Mouse (Mus musculus) forebrain, embryonic 10.5 days (tissue): ENCODE measurements around the gene Slc35e2. TPM values are rescaled to one million over a fixed set of nuclear protein-coding genes. Genes with fewer than 3 reads are reported as not detected.
A peak's percentile ranks its signal among the peaks of the same experiment; 100 is the strongest.
"Not testable (repeated sequence)": the region's sequence is repeated elsewhere in the genome, so short reads cannot be mapped to it uniquely, and the experiment has no call there.

Source experiments
- DNase-seq: peaks from one replicate; pipeline ENCODE4 v3.0.0-alpha.2; 2017; ENCODE audit warnings: low spot score; ENCODE audit errors: extremely low spot score
- H3K27ac ChIP-seq: fragments of 300-500 bp; sonication (generic); 2 replicates; pipeline ENCODE4 v1.5.1; 2016; ENCODE audit warnings: mild to moderate bottlenecking
- H3K27me3 ChIP-seq: fragments of 300-500 bp; sonication (generic); 2 replicates; pipeline ENCODE4 v1.6.1; 2016; ENCODE audit warnings: mild to moderate bottlenecking; ENCODE audit not compliant: poor library complexity, severe bottlenecking
- H3K36me3 ChIP-seq: fragments of 300-500 bp; sonication (generic); replicated peaks from 2 replicates; pipeline ENCODE4 v1.6.1; 2016; ENCODE audit warnings: mild to moderate bottlenecking, moderate library complexity
- H3K4me1 ChIP-seq: fragments of 300-500 bp; sonication (generic); 2 replicates; pipeline ENCODE4 v1.6.1; 2016
- H3K4me3 ChIP-seq: fragments of 300-500 bp; sonication (generic); 2 replicates; pipeline ENCODE4 v1.5.1; 2016; ENCODE audit warnings: mild to moderate bottlenecking, moderate library complexity
- H3K9me3 ChIP-seq: fragments of 300-500 bp; sonication (generic); 2 replicates; pipeline ENCODE4 v1.6.1; 2016; ENCODE audit warnings: mild to moderate bottlenecking, moderate library complexity
- WGBS: fragments of 180-500 bp; shearing (Covaris S2); methylation state at CpG from one replicate; pipeline ENCODE4 v1.1.7; 2016; 5-methylcytosine and 5-hydroxymethylcytosine counted together
- polyA plus RNA-seq: library from polyadenylated mRNA; unstranded; fragments of >200 nt; fragmentation: Nextera tagmentation; extraction: Ambion mirVana; gene quantifications from 2 replicates; pipeline ENCODE4 v1.2.1, GENCODE M21; 2016

Gene Slc35e2
- polyA plus RNA-seq, 1 experiment from 2014 or later: 10.7 TPM

DNA sequence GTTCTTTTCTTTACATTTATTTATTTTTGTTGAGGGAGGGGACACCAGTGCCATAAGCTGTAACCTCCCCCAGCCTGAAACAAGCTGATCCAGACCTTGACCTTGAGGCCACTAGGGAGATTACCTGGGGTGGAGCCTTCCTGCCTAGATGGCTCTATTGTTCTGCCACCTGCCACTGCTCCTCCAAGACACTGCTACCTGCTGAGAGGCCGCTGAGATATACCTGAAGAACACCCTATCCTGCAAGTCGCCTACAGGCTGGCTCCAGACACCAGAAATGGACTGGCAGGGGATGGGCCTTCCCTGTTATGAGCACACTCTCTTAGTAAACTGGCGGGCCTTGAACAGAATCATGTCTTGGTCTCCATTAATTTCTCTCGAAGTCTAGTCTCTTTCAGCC, 69.0 kb downstream of the Slc35e2 start:
- not testable (repeated sequence) for H3K27me3 ChIP-seq, H3K27ac ChIP-seq, H3K9me3 ChIP-seq, H3K36me3 ChIP-seq, DNase-seq
- Histone ChIP-seq H3K4me3 (peak overlapping the region; percentile 95; the same call in 1 of the 2 replicates), H3K4me1 (peaks cover 20% of the 10 kb centered on the region)
- 56% methylated on average over 4 of the region's 4 CpGs for WGBS

- 59% methylated on average over 2 of the region's 2 CpGs for WGBS
- no peaks in the 10 kb centered on the region for H3K36me3 ChIP-seq
- H3K4me1 ChIP-seq: peaks cover 20% of the 10 kb centered on the region
Observed at GRCm38 (mm10) chr4:155672082-155672481, 70.9 kb downstream of the Slc35e2 start.

More at GRCm38 (mm10) chr4:155672082-155672481, 70.9 kb downstream of the Slc35e2 start:
- no peaks in the 10 kb centered on the region for H3K9me3 ChIP-seq
- no peak for DNase-seq
- no peak overlapping the region for H3K27ac ChIP-seq
- no peak overlapping the region for H3K4me3 ChIP-seq
- no peaks in the 10 kb centered on the region for H3K27me3 ChIP-seq

Other genes starting within 250 kb of the Slc35e2 start
- gene Prkcz, start 240.1 kb upstream of the Slc35e2 start, polyA plus RNA-seq: 15.5 and 16.8 TPM in 2 replicates
- not detected in 2 replicates for gene Gabrd, start 203.3 kb upstream of the Slc35e2 start, polyA plus RNA-seq
- gene Cfap74, start 192.2 kb upstream of the Slc35e2 start, polyA plus RNA-seq: 10.7 and 10.8 TPM in 2 replicates
- gene Tmem52, start 132.3 kb upstream of the Slc35e2 start, polyA plus RNA-seq: not detected in 2 replicates
- gene Gnb1, start 110.1 kb upstream of the Slc35e2 start, polyA plus RNA-seq: 607 and 643 TPM in 2 replicates
- gene Nadk, start 39.0 kb upstream of the Slc35e2 start, polyA plus RNA-seq: 118 and 122 TPM in 2 replicates
- gene Cdk11b, start 23.4 kb downstream of the Slc35e2 start, polyA plus RNA-seq: 83.9 and 86.7 TPM in 2 replicates
- not detected in 2 replicates for gene Gm10563, start 44.0 kb downstream of the Slc35e2 start, polyA plus RNA-seq
- gene Mmp23, start 52.0 kb downstream of the Slc35e2 start, polyA plus RNA-seq: 1.8 and 2.8 TPM in 2 replicates
- 16.8 and 18.3 TPM in 2 replicates for gene Mib2, start 67.8 kb downstream of the Slc35e2 start, polyA plus RNA-seq
- 0.64 and 0.67 TPM in 2 replicates for gene Fndc10, start 92.9 kb downstream of the Slc35e2 start, polyA plus RNA-seq
- 163 and 164 TPM in 2 replicates for gene Ssu72, start 103.4 kb downstream of the Slc35e2 start, polyA plus RNA-seq
- 0.36 and 0.77 TPM in 2 replicates for gene Tmem240, start 133.4 kb downstream of the Slc35e2 start, polyA plus RNA-seq
- gene Atad3a, start 159.7 kb downstream of the Slc35e2 start, polyA plus RNA-seq: 141 and 149 TPM in 2 replicates
- 9.7 and 11.3 TPM in 2 replicates for gene Vwa1, start 173.3 kb downstream of the Slc35e2 start, polyA plus RNA-seq
- 0.24 and 0.27 TPM in 2 replicates for gene Tmem88b, start 184.5 kb downstream of the Slc35e2 start, polyA plus RNA-seq
- not detected in 2 replicates for gene Ankrd65, start 189.0 kb downstream of the Slc35e2 start, polyA plus RNA-seq
- 253 and 258 TPM in 2 replicates for gene Mrpl20, start 201.5 kb downstream of the Slc35e2 start, polyA plus RNA-seq
- gene Ccnl2, start 211.1 kb downstream of the Slc35e2 start, polyA plus RNA-seq: 166 and 168 TPM in 2 replicates
- 165 and 172 TPM in 2 replicates for gene Aurkaip1, start 229.9 kb downstream of the Slc35e2 start, polyA plus RNA-seq
- 37.6 and 39.4 TPM in 2 replicates for gene Mxra8, start 238.3 kb downstream of the Slc35e2 start, polyA plus RNA-seq
- gene Dvl1, start 246.0 kb downstream of the Slc35e2 start, polyA plus RNA-seq: 4.6 and 5.3 TPM in 2 replicates